In genomic region chr3:106021840-106022239, GRCm38 (mm10) we compare ENCODE assay signal across 11 mouse cellular contexts. TPM values are rescaled to one million over a fixed set of nuclear protein-coding genes. Genes with fewer than 3 reads are reported as not detected.
DNase-seq lines count a peak whose midpoint lies in the region; TF ChIP-seq lines count a peak whose summit lies in the region.
"Had no signal": no experiment of that assay in that cellular context is flagged by ENCODE, and none has a peak within 500 bp of the region (broad histone marks: within the 10 kb centered on the region; RNA-seq: fewer than 3 reads in every experiment).

No protein-coding gene starts in this region.

- H3K27me3 ChIP-seq in limb, embryonic 10.5 days (ENCODE audit: low read depth, poor library complexity, severe bottlenecking), result no peaks in the 10 kb centered on the region
- H3K27me3 ChIP-seq: heart, embryonic 15.5 days; midbrain, embryonic 13.5 days had no signal

- no peaks in the 10 kb centered on the region for H3K9me3 ChIP-seq in limb, embryonic 10.5 days (replicated peaks)
- H3K9me3 ChIP-seq: heart, embryonic 15.5 days; midbrain, embryonic 13.5 days had no signal

- no peaks in the 10 kb centered on the region for H3K4me1 ChIP-seq in cortical plate, adult 2 months (ENCODE audit: control insufficient read depth, insufficient read depth, low read length)
- no peaks in the 10 kb centered on the region for H3K4me1 ChIP-seq in limb, embryonic 10.5 days
- H3K4me1 ChIP-seq: heart, embryonic 15.5 days; midbrain, embryonic 13.5 days had no signal

- DNase-seq in cerebellum, adult 8-10 months, result peak; percentile 16
- no peak for DNase-seq in cerebellum, adult 11 months
- peak; percentile 12 for DNase-seq in layer of hippocampus, adult 11-12 months (ENCODE audit: low spot score)
- DNase-seq in layer of hippocampus, postnatal 36 days, result no peak
- peak; percentile 10 for DNase-seq in A20 (ENCODE audit: low read depth, low spot score)
- DNase-seq in limb, embryonic 10.5 days (ENCODE audit: low spot score), result no peak
- no peak for DNase-seq in thymus, postnatal 36 days
- DNase-seq: liver had no signal

- no peaks in the 10 kb centered on the region for H3K36me3 ChIP-seq in limb, embryonic 10.5 days
- H3K36me3 ChIP-seq: heart, embryonic 15.5 days; midbrain, embryonic 13.5 days had no signal

- TF ChIP-seq CTCF in cortical plate, adult 2 months (IDR thresholded peaks at IDR 0.05; ENCODE audit: extremely low read depth, insufficient read depth, low read length), result peak; percentile 29; the same call in 1 of the 2 replicates

- no peak overlapping the region for H3K4me3 ChIP-seq in cortical plate, adult 2 months (ENCODE audit: insufficient read depth, low read length)
- H3K4me3 ChIP-seq in limb, embryonic 10.5 days, result no peak overlapping the region
- H3K4me3 ChIP-seq: heart, embryonic 15.5 days; midbrain, embryonic 13.5 days had no signal

- no peak for TF ChIP-seq POLR2A in cortical plate, adult 2 months (IDR thresholded peaks at IDR 0.05; ENCODE audit: extremely low read depth, insufficient read depth, low read length)

- no peak overlapping the region for H3K27ac ChIP-seq in cortical plate, adult 2 months (ENCODE audit: insufficient read depth, low read length)
- H3K27ac ChIP-seq in limb, embryonic 10.5 days, result no peak overlapping the region
- H3K27ac ChIP-seq: heart, embryonic 15.5 days; midbrain, embryonic 13.5 days had no signal

RNA-seq across cellular contexts. Expression of gene Pifo, which starts 7.4 kb away (rescaled TPM):
- not detected for total RNA-seq in layer of hippocampus, postnatal 36 days (2021)
- polyA plus RNA-seq in cortical plate, adult 2 months (2012; rRNA removed), result 0.38 and 1.5 TPM in 2 replicates
- polyA plus RNA-seq in limb, embryonic 10.5 days (2016; fragmentation: Nextera tagmentation; extraction: Ambion mirVana), result not detected in 2 replicates

RNA-seq across cellular contexts. Expression of gene Chil5, which starts 10.8 kb away (rescaled TPM):
- total RNA-seq in layer of hippocampus, postnatal 36 days (2021), result not detected
- 0.19 TPM in 2 replicates for polyA plus RNA-seq in cortical plate, adult 2 months (2012; rRNA removed)
- 0.18 TPM in 1 of 2 replicates, not detected in the other for polyA plus RNA-seq in limb, embryonic 10.5 days (2016; fragmentation: Nextera tagmentation; extraction: Ambion mirVana)
- polyA plus RNA-seq: heart, embryonic 15.5 days; midbrain, embryonic 13.5 days had no signal

RNA-seq across cellular contexts. Expression of gene Ovgp1, which starts 48.3 kb away (rescaled TPM):
- 1 to 10 TPM; 2.8 to 3.0 TPM for total RNA-seq in layer of hippocampus, postnatal 36 days (2021)
- 9.1 and 10.2 TPM in 2 replicates for polyA plus RNA-seq in cortical plate, adult 2 months (2012; rRNA removed)
- polyA plus RNA-seq in limb, embryonic 10.5 days (2016; fragmentation: Nextera tagmentation; extraction: Ambion mirVana), result 2.1 and 2.5 TPM in 2 replicates

Comparison
In these comparisons a context has a peak if more than half of its experiments do, and no peak if none do; other contexts are left out.
1. DNase-seq: peak in cerebellum, adult 8-10 months (single experiment), layer of hippocampus, adult 11-12 months (single experiment) and A20 (single experiment); none in cerebellum, adult 11 months (single experiment), layer of hippocampus, postnatal 36 days (0 of 2), limb, embryonic 10.5 days (single experiment) and thymus, postnatal 36 days (0 of 2).